Mouse (Mus musculus) midbrain, embryonic 15.5 days (tissue): ENCODE measurements at regions not wholly inside any gene's neighbourhood (a gene's known extent, or its start where the extent isn't known, plus 50 kb on each side); places are given as distances from the start of the nearest gene placed in this dataset.
"Not testable (repeated sequence)": the region's sequence is repeated elsewhere in the genome, so short reads cannot be mapped to it uniquely, and the experiment has no call there.

Source experiments
- ATAC-seq: fragments of 200-750 bp; cut with Nextera tagmentation; replicated peaks from 2 replicates; pipeline ENCODE4 v1.8.0; 2017; ENCODE audit warnings: moderate TSS enrichment
- H3K27ac ChIP-seq: fragments of 300-500 bp; sonication (generic); 2 replicates; pipeline ENCODE4 v1.5.1; 2015; ENCODE audit warnings: mild to moderate bottlenecking, inconsistent platforms
- H3K27me3 ChIP-seq: fragments of 300-500 bp; sonication (generic); replicated peaks from 2 replicates; pipeline ENCODE4 v1.6.1; 2015; ENCODE audit warnings: inconsistent platforms
- H3K36me3 ChIP-seq: fragments of 300-500 bp; sonication (generic); replicated peaks from 2 replicates; pipeline ENCODE4 v1.6.1; 2015; ENCODE audit warnings: inconsistent platforms
- H3K4me1 ChIP-seq: fragments of 300-500 bp; sonication (generic); 2 replicates; pipeline ENCODE4 v1.6.1; 2015; ENCODE audit warnings: inconsistent platforms
- H3K4me2 ChIP-seq: fragments of 300-500 bp; sonication (generic); 2 replicates; pipeline ENCODE4 v1.6.1; 2015; ENCODE audit warnings: inconsistent platforms, mild to moderate bottlenecking, moderate library complexity
- H3K4me3 ChIP-seq: fragments of 300-500 bp; sonication (generic); 2 replicates; pipeline ENCODE4 v1.5.1; 2015; ENCODE audit warnings: mild to moderate bottlenecking, inconsistent platforms
- H3K9ac ChIP-seq: fragments of 300-500 bp; sonication (generic); 2 replicates; pipeline ENCODE4 v1.6.1; 2015; ENCODE audit warnings: mild to moderate bottlenecking, inconsistent platforms
- H3K9me3 ChIP-seq: fragments of 300-500 bp; sonication (generic); 2 replicates; pipeline ENCODE4 v1.6.1; 2016; ENCODE audit warnings: inconsistent platforms
- WGBS: fragments of 180-500 bp; shearing (Covaris S2); methylation state at CpG from one replicate; pipeline ENCODE4 v1.1.7; 2015; ENCODE audit warnings: mixed read lengths; 5-methylcytosine and 5-hydroxymethylcytosine counted together

DNA sequence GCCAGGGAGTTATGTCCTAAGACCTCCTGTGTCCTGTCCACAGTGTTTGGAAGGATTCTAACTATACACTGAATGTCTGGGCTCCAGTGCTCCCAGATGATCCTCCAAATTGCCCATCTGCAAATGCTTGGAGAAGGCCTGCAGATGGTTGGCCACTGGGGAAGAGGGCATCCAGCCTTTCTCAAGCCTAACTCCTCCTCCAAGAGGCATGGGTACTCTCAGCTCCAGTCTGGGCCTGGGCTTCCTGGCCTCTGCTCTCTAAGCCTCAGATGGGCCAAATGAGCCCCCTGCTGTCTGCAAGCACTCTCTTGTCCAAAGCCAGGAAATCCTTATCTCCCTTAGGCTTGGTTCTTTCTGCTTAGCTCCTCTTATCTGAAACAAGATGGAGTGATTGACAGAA is 290.8 kb downstream of the Dysf start:
- H3K4me2 ChIP-seq = no peak overlapping the region
- H3K9me3 ChIP-seq = no peaks in the 10 kb centered on the region
- no peak overlapping the region for H3K27ac ChIP-seq
- no peaks in the 10 kb centered on the region for H3K27me3 ChIP-seq
- H3K4me3 ChIP-seq = no peak overlapping the region
- no peak for ATAC-seq
- no peaks in the 10 kb centered on the region for H3K36me3 ChIP-seq
- no peaks in the 10 kb centered on the region for H3K4me1 ChIP-seq
- H3K9ac ChIP-seq = no peak overlapping the region

DNA sequence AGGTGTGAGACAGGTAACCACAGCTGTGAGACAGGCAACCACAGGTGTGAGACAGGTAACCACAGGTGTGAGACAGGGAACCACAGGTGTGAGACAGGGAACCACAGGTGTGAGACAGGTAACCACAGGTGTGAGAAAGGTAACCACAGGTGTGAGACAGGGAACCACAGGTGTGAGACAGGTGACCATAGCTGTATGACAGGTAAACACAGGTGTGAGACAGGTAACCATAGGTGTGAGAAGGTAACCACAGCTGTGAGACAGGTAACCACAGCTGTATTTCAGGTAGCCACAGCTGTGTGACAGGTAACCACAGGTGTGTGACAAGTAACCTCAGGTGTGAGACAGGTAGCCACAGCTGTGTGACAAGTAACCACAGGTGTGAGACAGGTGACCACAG is 265.5 kb downstream of the Dysf start:
- not testable (repeated sequence) for H3K4me3 ChIP-seq, ATAC-seq, H3K27me3 ChIP-seq, H3K36me3 ChIP-seq, H3K27ac ChIP-seq, H3K9ac ChIP-seq, H3K9me3 ChIP-seq, H3K4me2 ChIP-seq
- peaks cover 11% of the 10 kb centered on the region for H3K4me1 ChIP-seq

DNA sequence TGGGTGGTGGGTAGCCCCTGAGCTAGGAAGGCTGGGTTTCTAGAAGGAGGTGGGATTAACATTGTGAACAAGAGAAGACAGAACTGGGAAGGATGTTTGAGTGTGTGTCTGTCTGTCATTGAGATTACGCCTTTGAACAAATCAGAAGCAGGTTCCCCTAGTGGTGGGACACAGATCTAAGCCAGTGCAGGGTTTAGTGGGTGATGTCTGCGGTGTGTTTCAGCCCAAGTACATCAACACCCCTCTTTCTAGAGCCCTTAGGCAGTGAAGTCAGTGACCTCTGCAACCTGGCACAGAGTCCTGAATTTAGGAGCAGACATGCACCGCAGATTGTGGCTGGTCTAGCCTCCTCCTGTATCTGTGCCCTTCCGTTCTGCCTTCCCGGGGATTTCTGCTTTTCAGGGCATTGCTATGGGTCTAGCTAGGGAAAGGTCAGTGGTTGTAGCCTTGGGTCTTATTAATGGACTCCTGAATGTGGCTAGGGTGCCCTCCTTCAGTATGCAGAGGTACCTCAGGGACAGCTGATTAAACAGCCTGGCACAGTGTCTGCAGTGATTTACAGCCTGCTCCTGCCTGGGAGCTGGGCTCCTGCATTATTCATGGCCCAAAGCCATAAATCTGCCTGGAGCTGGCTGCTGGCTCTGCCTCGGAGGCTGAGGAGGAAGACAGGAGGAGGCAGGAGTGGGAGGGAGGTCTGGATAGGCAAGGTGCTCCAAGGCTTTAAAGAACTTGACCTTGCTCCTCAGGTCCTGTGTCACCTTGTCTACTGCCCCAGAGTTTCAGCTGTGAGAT is 264.3 kb downstream of the Dysf start:
- H3K4me2 ChIP-seq = no peak overlapping the region
- no peaks in the 10 kb centered on the region for H3K36me3 ChIP-seq
- H3K4me3 ChIP-seq = no peak overlapping the region
- H3K4me1 ChIP-seq = peaks cover 11% of the 10 kb centered on the region
- no peak overlapping the region for H3K9ac ChIP-seq
- ATAC-seq = peak; percentile 89
- no peaks in the 10 kb centered on the region for H3K9me3 ChIP-seq
- peak overlapping the region; percentile 50; the same call in 1 of the 2 replicates for H3K27ac ChIP-seq
- 69% methylated on average over 6 of the region's 6 CpGs for WGBS
- H3K27me3 ChIP-seq = no peaks in the 10 kb centered on the region; the same call in 1 of the 2 replicates

DNA sequence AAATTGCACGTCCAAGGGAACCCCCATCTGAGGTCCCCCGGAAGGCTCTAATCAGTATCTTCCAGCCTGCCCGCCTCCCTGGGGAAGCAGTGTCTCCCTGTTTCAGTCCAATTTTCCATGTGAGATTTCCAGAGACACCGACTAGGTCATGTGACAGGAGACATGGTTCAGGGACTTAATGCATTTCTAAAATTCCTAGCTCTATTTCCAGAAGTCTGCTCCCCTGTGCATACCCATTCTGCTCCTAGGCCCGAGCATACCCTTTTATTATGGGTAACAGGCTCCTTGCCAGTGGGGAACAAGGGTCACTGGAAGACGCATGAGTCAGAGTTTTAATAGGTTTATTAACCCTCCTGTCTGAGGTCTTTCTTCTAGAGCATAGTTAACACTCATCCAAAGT is 263.6 kb downstream of the Dysf start:
- Histone ChIP-seq H3K4me3 (no peak overlapping the region), H3K27ac (no peak overlapping the region), H3K27me3 (no peaks in the 10 kb centered on the region; the same call in 1 of the 2 replicates), H3K36me3 (no peaks in the 10 kb centered on the region), H3K4me2 (no peak overlapping the region), H3K9me3 (no peaks in the 10 kb centered on the region), H3K4me1 (peaks cover 11% of the 10 kb centered on the region), H3K9ac (no peak overlapping the region)
- ATAC-seq = no peak
- WGBS = 76% methylated on average over 6 of the region's 6 CpGs

DNA sequence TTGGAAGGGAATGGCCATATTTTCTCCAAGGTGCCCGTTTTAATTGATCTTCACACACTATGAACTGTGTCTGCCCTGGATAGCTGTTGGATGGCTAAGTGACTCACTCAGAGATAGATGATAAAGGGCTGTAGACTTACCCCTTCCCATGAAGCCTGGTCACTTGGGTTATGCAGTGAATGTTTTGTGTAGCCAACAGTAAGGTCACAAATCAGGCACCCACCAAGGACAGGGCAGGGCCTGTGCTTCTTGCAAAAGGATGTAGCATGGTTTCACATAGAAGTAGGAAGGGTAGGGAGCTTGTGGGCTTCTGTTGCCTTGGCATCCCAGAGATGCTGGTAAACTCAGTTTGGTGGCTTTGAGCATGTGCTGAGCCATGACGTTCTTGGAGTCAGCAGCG is 263.1 kb downstream of the Dysf start:
- H3K9me3 ChIP-seq = no peaks in the 10 kb centered on the region
- H3K36me3 ChIP-seq = no peaks in the 10 kb centered on the region
- no peak overlapping the region for H3K4me3 ChIP-seq
- no peak overlapping the region for H3K27ac ChIP-seq
- WGBS = 88% methylated on average over 3 of the region's 3 CpGs
- ATAC-seq = no peak
- no peaks in the 10 kb centered on the region; the same call in 1 of the 2 replicates for H3K27me3 ChIP-seq
- H3K9ac ChIP-seq = no peak overlapping the region
- H3K4me2 ChIP-seq = no peak overlapping the region
- H3K4me1 ChIP-seq = peaks cover 11% of the 10 kb centered on the region

DNA sequence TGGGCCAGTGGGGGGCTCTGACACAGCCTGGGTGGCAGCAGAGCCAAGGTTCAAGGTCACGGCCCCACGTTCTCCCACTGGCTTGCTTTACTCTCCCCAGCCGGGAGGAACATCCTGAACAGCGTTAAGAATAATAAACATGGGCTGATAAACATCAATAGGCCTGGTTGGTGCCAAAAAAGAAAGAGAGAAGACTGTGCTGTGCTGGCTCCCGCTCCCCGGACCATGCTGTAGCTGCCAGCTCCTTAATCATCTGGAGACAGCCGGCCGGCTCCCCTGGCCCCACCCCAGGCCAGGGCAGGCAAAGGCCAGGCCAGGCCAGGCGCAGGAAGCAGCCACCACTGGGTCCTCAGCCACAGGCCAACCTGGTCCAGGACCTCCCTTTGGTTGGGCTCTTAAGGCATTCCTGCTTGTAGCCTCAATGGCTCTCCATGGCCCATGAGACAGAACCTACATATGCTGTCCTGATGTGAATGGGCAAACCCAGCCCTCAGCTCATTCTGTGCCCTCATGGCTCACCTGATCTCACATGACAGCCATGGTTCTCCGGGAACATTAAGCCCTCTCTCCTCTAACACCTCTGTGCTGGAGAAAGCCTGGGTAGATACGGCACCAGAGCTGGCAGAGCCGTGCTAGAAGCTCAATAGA is 262.3 kb downstream of the Dysf start:
- Histone ChIP-seq H3K4me3 (no peak overlapping the region), H3K27me3 (no peaks in the 10 kb centered on the region; the same call in 1 of the 2 replicates), H3K9ac (no peak overlapping the region), H3K4me1 (peaks cover 11% of the 10 kb centered on the region), H3K36me3 (no peaks in the 10 kb centered on the region), H3K27ac (no peak overlapping the region), H3K9me3 (no peaks in the 10 kb centered on the region), H3K4me2 (no peak overlapping the region)
- 70% methylated on average over 12 of the region's 12 CpGs for WGBS
- no peak for ATAC-seq

DNA sequence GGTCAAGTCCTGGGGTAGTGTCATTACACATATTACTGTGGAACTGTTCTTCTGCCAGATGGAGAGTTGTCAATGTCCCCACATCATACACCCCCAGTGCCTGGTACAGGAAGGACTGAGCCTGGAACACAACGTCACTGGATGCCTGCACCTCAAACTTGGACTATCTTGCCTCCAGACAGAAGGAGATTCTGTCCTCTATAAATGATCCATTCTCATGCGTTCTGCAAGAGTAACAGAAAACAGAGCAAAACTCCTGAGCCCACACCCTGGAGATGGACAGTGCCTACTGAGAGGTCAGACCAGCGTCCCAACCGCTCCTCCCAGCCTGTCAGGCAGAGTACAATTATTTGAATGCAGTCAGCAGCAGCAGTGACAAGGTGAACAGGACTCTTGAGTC is 261.1 kb downstream of the Dysf start:
- no peak overlapping the region for H3K27ac ChIP-seq
- no peak for ATAC-seq
- no peak overlapping the region for H3K4me3 ChIP-seq
- no peaks in the 10 kb centered on the region for H3K36me3 ChIP-seq
- H3K9ac ChIP-seq = no peak overlapping the region
- H3K4me1 ChIP-seq = peaks cover 11% of the 10 kb centered on the region
- H3K4me2 ChIP-seq = no peak overlapping the region
- whole genome bisulfite sequencing = 89% methylated on average over 4 of the region's 4 CpGs
- H3K27me3 ChIP-seq = no peaks in the 10 kb centered on the region; the same call in 1 of the 2 replicates
- no peaks in the 10 kb centered on the region for H3K9me3 ChIP-seq

DNA sequence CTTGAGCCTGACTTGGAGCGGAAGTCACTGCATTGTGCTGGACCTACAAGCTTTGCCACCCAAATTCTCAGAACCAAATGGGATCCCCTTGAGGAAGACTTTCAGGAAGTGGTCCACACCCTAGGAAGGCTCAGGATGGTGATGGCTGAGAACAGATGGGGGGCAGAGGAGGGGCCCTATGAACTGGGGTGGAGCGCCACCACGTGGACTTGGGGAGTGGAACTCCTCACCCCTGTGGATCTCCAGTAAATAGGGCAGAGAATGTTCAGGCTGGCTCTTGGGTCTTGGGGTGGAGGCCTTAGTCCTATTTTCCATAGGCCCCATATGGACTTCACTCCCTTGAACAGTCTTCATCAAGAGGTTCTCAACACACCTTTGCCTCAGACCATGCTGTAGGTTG is 260.6 kb downstream of the Dysf start:
- no peak for ATAC-seq
- Histone ChIP-seq H3K27me3 (no peaks in the 10 kb centered on the region; the same call in 1 of the 2 replicates), H3K36me3 (no peaks in the 10 kb centered on the region), H3K9ac (no peak overlapping the region), H3K4me2 (no peak overlapping the region), H3K4me3 (no peak overlapping the region), H3K27ac (no peak overlapping the region), H3K9me3 (no peaks in the 10 kb centered on the region), H3K4me1 (peaks cover 11% of the 10 kb centered on the region)
- 66% methylated on average over 3 of the region's 3 CpGs for WGBS

DNA sequence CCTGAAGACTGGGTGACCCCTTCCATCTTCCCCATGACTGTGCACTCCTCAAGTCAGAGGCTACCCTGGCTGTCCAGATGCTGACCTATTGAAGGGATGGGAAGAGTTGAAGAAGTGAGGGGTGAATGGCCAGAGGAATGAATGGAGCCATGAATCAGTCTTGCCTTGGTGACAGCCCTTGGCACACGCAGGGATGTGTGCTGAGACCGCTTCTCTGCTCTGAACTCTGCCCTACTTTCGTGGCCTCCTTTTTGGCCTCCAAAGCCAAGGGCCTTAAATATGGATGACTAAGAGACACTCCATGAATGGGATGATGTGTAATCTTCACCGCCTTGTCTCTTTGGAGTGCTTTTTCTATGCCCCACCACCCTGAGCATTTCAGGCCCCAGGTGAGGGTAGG is 259.7 kb downstream of the Dysf start:
- H3K27ac ChIP-seq = no peak overlapping the region
- H3K27me3 ChIP-seq = no peaks in the 10 kb centered on the region; the same call in 1 of the 2 replicates
- H3K9ac ChIP-seq = no peak overlapping the region
- no peaks in the 10 kb centered on the region for H3K36me3 ChIP-seq
- no peaks in the 10 kb centered on the region for H3K9me3 ChIP-seq
- 97% methylated on average over 4 of the region's 4 CpGs for WGBS
- H3K4me3 ChIP-seq = no peak overlapping the region
- no peak overlapping the region for H3K4me2 ChIP-seq
- peaks cover 7% of the 10 kb centered on the region for H3K4me1 ChIP-seq
- ATAC-seq = no peak

DNA sequence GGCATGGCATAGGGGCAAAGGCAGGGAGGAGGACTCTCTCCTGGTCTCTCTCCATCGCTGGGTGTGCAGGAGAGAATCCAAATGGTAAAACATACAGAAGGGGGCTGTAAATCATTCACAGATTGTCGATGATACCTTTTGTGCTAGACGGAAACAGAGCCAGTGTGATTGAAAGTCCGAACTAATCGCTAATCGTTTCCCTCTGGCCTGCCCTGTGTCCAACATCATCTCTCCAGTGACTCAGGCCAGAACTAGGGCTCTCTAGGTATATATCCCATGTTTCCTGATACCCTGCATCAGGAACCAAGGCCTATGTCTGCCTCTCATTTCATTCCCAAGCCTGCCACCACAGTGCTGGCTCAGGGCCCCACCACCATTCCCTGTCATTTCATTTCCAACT is 259.1 kb downstream of the Dysf start:
- Histone ChIP-seq H3K27me3 (no peaks in the 10 kb centered on the region), H3K36me3 (no peaks in the 10 kb centered on the region), H3K4me3 (no peak overlapping the region), H3K4me1 (peaks cover 1% of the 10 kb centered on the region), H3K4me2 (no peak overlapping the region), H3K27ac (no peak overlapping the region), H3K9ac (no peak overlapping the region), H3K9me3 (no peaks in the 10 kb centered on the region)
- 95% methylated on average over 6 of the region's 6 CpGs for WGBS
- ATAC-seq = no peak

DNA sequence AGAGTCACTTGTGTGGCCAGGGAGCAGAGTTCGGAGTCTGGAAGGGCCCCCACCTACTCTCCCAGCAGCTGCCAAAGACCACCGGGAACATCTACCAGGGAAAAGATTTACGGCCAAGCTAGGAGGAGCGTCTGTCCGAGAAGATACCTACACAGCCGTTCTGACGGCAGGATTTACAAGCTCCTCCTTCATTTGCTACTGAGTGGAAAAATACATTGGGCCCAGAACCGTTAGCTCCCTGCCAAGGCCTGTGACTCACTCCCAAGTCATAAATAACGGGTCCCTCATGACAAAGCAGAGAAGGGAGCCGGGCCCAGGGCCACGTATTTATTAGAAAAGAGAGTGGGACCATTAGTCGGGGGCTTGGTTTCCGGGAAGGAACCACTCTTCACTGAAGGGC is 258.3 kb downstream of the Dysf start:
- no peak overlapping the region for H3K27ac ChIP-seq
- no peaks in the 10 kb centered on the region for H3K9me3 ChIP-seq
- no peaks in the 10 kb centered on the region for H3K27me3 ChIP-seq
- H3K4me1 ChIP-seq = no peaks in the 10 kb centered on the region
- WGBS = 87% methylated on average over 13 of the region's 13 CpGs
- no peaks in the 10 kb centered on the region for H3K36me3 ChIP-seq
- H3K9ac ChIP-seq = no peak overlapping the region
- no peak for ATAC-seq
- no peak overlapping the region for H3K4me2 ChIP-seq
- H3K4me3 ChIP-seq = no peak overlapping the region

DNA sequence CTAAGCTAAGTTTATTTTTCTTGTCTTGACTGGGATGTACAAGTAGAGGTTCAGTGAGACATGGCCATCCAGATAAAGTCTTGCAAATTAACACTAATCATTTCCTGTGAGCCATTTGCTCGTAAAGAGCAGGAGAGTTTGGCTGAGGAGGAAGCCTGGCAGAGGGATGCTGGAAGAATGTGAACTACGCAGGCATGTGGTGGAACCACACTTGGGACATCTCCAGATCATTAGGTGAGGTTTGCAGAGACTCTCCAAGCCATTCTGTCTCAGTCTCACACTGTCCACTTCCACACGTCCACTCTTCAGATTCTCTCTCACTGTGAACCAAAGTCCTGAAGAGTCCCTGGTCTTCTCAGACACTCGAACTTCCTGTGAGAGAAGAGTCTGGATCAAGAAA is 256.3 kb downstream of the Dysf start:
- Histone ChIP-seq H3K27ac (no peak overlapping the region), H3K27me3 (no peaks in the 10 kb centered on the region), H3K4me2 (no peak overlapping the region), H3K36me3 (no peaks in the 10 kb centered on the region), H3K4me3 (no peak overlapping the region), H3K9me3 (no peaks in the 10 kb centered on the region), H3K9ac (no peak overlapping the region), H3K4me1 (no peaks in the 10 kb centered on the region)
- WGBS = 81% methylated on average over 4 of the region's 4 CpGs
- no peak for ATAC-seq

DNA sequence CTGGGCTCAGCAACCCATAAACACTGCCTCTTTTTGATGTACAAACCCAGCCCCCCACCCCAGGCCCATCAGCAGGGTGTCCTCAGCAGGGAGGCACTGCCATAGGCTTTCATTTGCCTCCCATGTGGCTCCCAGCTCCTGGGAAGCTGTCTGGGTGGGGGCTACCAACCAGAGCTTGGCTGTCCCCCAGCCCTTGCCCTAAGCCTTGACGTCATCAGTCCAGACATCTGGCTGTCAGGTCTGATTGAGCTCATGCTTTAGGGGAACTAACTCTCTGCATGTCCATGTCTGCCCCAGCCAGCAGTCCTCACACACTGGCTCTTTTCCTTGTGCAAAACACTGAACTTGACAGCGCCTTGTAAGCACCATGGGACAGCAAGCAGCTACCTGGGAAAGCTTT is 255.3 kb downstream of the Dysf start:
- Histone ChIP-seq H3K4me1 (no peaks in the 10 kb centered on the region), H3K27ac (no peak overlapping the region), H3K9me3 (no peaks in the 10 kb centered on the region), H3K4me2 (no peak overlapping the region), H3K4me3 (no peak overlapping the region), H3K27me3 (no peaks in the 10 kb centered on the region), H3K9ac (no peak overlapping the region), H3K36me3 (no peaks in the 10 kb centered on the region)
- WGBS = 66% methylated on average over 2 of the region's 2 CpGs
- ATAC-seq = no peak
